Mouse (Mus musculus) stomach, embryonic 14.5 days (tissue): Measurements from ENCODE around the gene Prdm10. TPM values are rescaled to one million over a fixed set of nuclear protein-coding genes. Genes with fewer than 3 reads are reported as not detected.

Experiments used
- ATAC-seq: fragments of 200-750 bp; cut with Nextera tagmentation; 2 replicates; pipeline ENCODE4 v1.8.0; 2017; ENCODE audit warnings: low read depth, moderate TSS enrichment; ENCODE audit not compliant: insufficient number of reproducible peaks, insufficient read depth, low FRiP score
- H3K27ac ChIP-seq: fragments of 300-500 bp; sonication (generic); 2 replicates; pipeline ENCODE4 v1.5.1; 2014; ENCODE audit warnings: mild to moderate bottlenecking, low read length, moderate library complexity, mixed read lengths
- H3K27me3 ChIP-seq: fragments of 300-500 bp; sonication (generic); 2 replicates; pipeline ENCODE4 v1.6.1; 2014; ENCODE audit warnings: low read length, control low read depth, mixed read lengths; ENCODE audit not compliant: control insufficient read depth, insufficient read depth
- H3K36me3 ChIP-seq: fragments of 300-500 bp; sonication (generic); 2 replicates; pipeline ENCODE4 v1.6.1; 2014; ENCODE audit warnings: mild to moderate bottlenecking, control low read depth, low read length, moderate library complexity, mixed read lengths; ENCODE audit not compliant: control insufficient read depth, insufficient read depth
- H3K4me1 ChIP-seq: fragments of 300-500 bp; sonication (generic); 2 replicates; pipeline ENCODE4 v1.6.1; 2014; ENCODE audit warnings: low read length, control low read depth, mixed read lengths; ENCODE audit not compliant: control insufficient read depth, insufficient read depth
- H3K4me2 ChIP-seq: fragments of 300-500 bp; sonication (generic); replicated peaks from 2 replicates; pipeline ENCODE4 v1.6.1; 2014; ENCODE audit warnings: low read depth, low read length, control low read depth
- H3K4me3 ChIP-seq: fragments of 300-500 bp; sonication (generic); 2 replicates; pipeline ENCODE4 v1.5.1; 2014; ENCODE audit warnings: low read depth, low read length, control low read depth
- H3K9ac ChIP-seq: fragments of 300-500 bp; sonication (generic); replicated peaks from 2 replicates; pipeline ENCODE4 v1.6.1; 2014; ENCODE audit warnings: low read depth, mild to moderate bottlenecking, control low read depth, low read length, moderate library complexity, mixed read lengths
- H3K9me3 ChIP-seq: fragments of 300-500 bp; sonication (generic); 2 replicates; pipeline ENCODE4 v1.6.1; 2016; ENCODE audit warnings: low read depth, low read length, control low read depth; ENCODE audit not compliant: control insufficient read depth
- WGBS: fragments of 180-500 bp; shearing (Covaris S2); extraction: QIAGEN DNeasy Blood & Tissue Kit; methylation state at CpG from one replicate; pipeline ENCODE4 v1.1.7; 2014; 5-methylcytosine and 5-hydroxymethylcytosine counted together
- polyA plus RNA-seq: library from polyadenylated mRNA; unstranded; fragments of >200 nt; fragmentation: Nextera tagmentation; extraction: Ambion mirVana; gene quantifications from 2 replicates; pipeline ENCODE4 v1.2.1, GENCODE M21; 2014

Prdm10 gene
- polyA plus RNA-seq, 1 experiment from 2014 or later: 7.8 TPM

DNA sequence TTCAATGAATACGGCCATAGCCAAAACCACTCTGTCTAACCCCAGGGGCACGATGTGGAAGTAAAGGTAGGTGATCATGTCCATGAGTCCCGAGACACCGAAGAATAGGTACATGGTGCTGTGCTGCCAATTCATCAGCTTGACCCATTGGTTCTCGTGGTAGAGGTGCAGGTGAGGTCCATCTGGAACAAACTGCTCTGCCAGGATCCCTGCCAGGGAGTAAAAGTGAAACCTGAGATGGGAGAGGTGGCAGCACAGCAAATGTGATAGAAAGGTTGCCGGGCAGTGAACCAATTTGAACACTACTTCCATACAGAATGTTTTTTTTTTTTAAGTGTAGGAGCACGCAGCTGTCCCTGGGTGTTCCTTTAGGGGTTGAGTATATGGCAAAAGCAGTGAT lies 148.6 kb downstream of the Prdm10 start:
- Histone ChIP-seq H3K4me1 (no peaks in the 10 kb centered on the region), H3K9ac (no peak overlapping the region), H3K27ac (no peak overlapping the region), H3K4me2 (no peak overlapping the region), H3K9me3 (no peaks in the 10 kb centered on the region), H3K4me3 (no peak overlapping the region), H3K27me3 (no peaks in the 10 kb centered on the region), H3K36me3 (no peaks in the 10 kb centered on the region)
- 85% methylated on average over 7 of the region's 7 CpGs for WGBS
- ATAC-seq: no peak

DNA sequence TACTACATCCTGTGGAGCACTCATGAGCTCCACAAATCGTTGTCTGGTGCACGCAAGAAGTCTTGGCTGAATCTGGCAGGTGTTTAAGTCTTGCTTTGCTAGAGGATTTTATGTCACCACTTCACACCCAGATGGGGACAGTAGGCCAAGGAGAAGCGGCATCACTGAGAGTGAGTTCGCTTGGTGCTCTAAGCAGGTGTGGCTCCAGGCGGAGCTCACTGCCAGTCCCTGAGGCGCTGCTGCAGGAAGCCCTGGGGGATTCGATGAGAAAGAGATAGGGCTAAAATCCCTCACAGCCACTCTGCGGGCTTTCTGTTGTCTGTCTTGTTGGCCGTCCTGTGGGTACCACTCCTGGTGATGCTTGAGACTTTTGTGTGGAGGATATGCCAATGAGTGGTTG lies 149.7 kb downstream of the Prdm10 start:
- H3K9me3 ChIP-seq: no peaks in the 10 kb centered on the region
- 77% methylated on average over 9 of the region's 9 CpGs for WGBS
- no peak overlapping the region for H3K4me3 ChIP-seq
- no peak overlapping the region for H3K4me2 ChIP-seq
- no peak overlapping the region for H3K27ac ChIP-seq
- no peaks in the 10 kb centered on the region for H3K27me3 ChIP-seq
- no peak overlapping the region for H3K9ac ChIP-seq
- no peak for ATAC-seq
- no peaks in the 10 kb centered on the region for H3K4me1 ChIP-seq
- H3K36me3 ChIP-seq: no peaks in the 10 kb centered on the region

Other genes starting within 250 kb of the Prdm10 start
- 9.5 and 10.8 TPM in 2 replicates for gene Zbtb44, start 249.9 kb upstream of the Prdm10 start, polyA plus RNA-seq
- gene St14, start 148.7 kb upstream of the Prdm10 start, polyA plus RNA-seq: 46.9 and 50.0 TPM in 2 replicates
- gene Aplp2, start 68.7 kb upstream of the Prdm10 start, polyA plus RNA-seq: 292 and 302 TPM in 2 replicates
- 34.5 and 38.2 TPM in 2 replicates for gene Nfrkb, start 105.7 kb downstream of the Prdm10 start, polyA plus RNA-seq
- 10.3 and 16.0 TPM in 2 replicates for gene Tmem45b, start 183.9 kb downstream of the Prdm10 start, polyA plus RNA-seq